Mouse (Mus musculus): ENCODE results near the gene Gm2244. TPM values are rescaled to one million over a fixed set of nuclear protein-coding genes. Genes with fewer than 3 reads are reported as not detected.
"Not testable (repeated sequence)": the region's sequence is repeated elsewhere in the genome, so short reads cannot be mapped to it uniquely, and the experiment has no call there.

The Gm2244 gene
- polyA plus RNA-seq (2012; ENCODE audit: insufficient read depth, low replicate concordance): not detected in 2 replicates

- H3K27me3 ChIP-seq (replicated peaks); H3K4me1 ChIP-seq; H3K4me3 ChIP-seq (replicated peaks); H3K36me3 ChIP-seq (replicated peaks; ENCODE audit: low read length); H3K9me3 ChIP-seq: not testable (repeated sequence)
These were observed at the start of gene Gm2244 for GRCm38 (mm10) chr14:19549863-19550262. Gene Gm2244 (minus strand): TSS chr14:19549963.

- peak within 1 kb of the TSS; percentile 65 for H3K4me3 ChIP-seq (replicated peaks)
- not testable (repeated sequence) for H3K9me3 ChIP-seq
These were observed 35.3 kb upstream of the Gm2244 start, which contains the start of gene Gm2237 for GRCm38 (mm10) chr14:19584804-19585667. Gene Gm2237 (minus strand): TSS chr14:19585135.

More at GRCm38 (mm10) chr14:19584804-19585667, 35.3 kb upstream of the Gm2244 start, which contains the start of gene Gm2237:
- not testable (repeated sequence) for H3K36me3 ChIP-seq (replicated peaks; ENCODE audit: low read length); H3K27me3 ChIP-seq (replicated peaks); H3K4me1 ChIP-seq

Other genes with a start within 250 kb of the Gm2244 start
- gene Gm21738, start 131.0 kb downstream of the Gm2244 start, polyA plus RNA-seq (2012; ENCODE audit: insufficient read depth, low replicate concordance): 8.9 and 124 TPM in 2 replicates
- gene Gm2237, start 35.2 kb upstream of the Gm2244 start, polyA plus RNA-seq (2012; ENCODE audit: insufficient read depth, low replicate concordance): not detected in 2 replicates
- gene Gm5458, start 52.6 kb upstream of the Gm2244 start, polyA plus RNA-seq (2012; ENCODE audit: insufficient read depth, low replicate concordance): not detected in 2 replicates
- 0.15 and 0.34 TPM in 2 replicates for gene Nid2, start 201.3 kb upstream of the Gm2244 start, polyA plus RNA-seq (2012; ENCODE audit: insufficient read depth, low replicate concordance)